Comparison of ENCODE assay signal across 9 mouse cellular contexts in genomic region chr6:60931364-60931763, GRCm38 (mm10). TPM values are rescaled to one million over a fixed set of nuclear protein-coding genes. Genes with fewer than 3 reads are reported as not detected.
DNase-seq lines count a peak whose midpoint lies in the region; ATAC-seq lines count a peak whose summit lies in the region.
"Had no signal": no experiment of that assay in that cellular context is flagged by ENCODE, and none has a peak within 500 bp of the region (broad histone marks: within the 10 kb centered on the region; RNA-seq: fewer than 3 reads in every experiment).

No protein-coding gene starts in this region.

- no peaks in the 10 kb centered on the region for H3K27me3 ChIP-seq in midbrain, embryonic 10.5 days (ENCODE audit: low read depth, poor library complexity, severe bottlenecking)
- H3K27me3 ChIP-seq in midbrain, embryonic 16.5 days (ENCODE audit: control insufficient read depth, insufficient read depth, low read depth, low read length): no peaks in the 10 kb centered on the region

- H3K27ac ChIP-seq in midbrain, embryonic 10.5 days (replicated peaks): no peak overlapping the region
- no peak overlapping the region for H3K27ac ChIP-seq in midbrain, embryonic 16.5 days (ENCODE audit: low read length)

- H3K9ac ChIP-seq in midbrain, embryonic 16.5 days (ENCODE audit: low read depth, low read length): no peak overlapping the region

- no peak overlapping the region for H3K4me3 ChIP-seq in midbrain, embryonic 10.5 days
- H3K4me3 ChIP-seq in midbrain, embryonic 16.5 days (ENCODE audit: low read depth, low read length): no peak overlapping the region

- H3K4me1 ChIP-seq in midbrain, embryonic 10.5 days: no peaks in the 10 kb centered on the region
- H3K4me1 ChIP-seq in midbrain, embryonic 16.5 days (ENCODE audit: control insufficient read depth, insufficient read depth, low read length): no peaks in the 10 kb centered on the region

- no peaks in the 10 kb centered on the region for H3K9me3 ChIP-seq in midbrain, embryonic 10.5 days (replicated peaks)
- no peaks in the 10 kb centered on the region for H3K9me3 ChIP-seq in midbrain, embryonic 16.5 days (replicated peaks; ENCODE audit: control insufficient read depth, low read length, poor library complexity, severe bottlenecking)

- H3K36me3 ChIP-seq in midbrain, embryonic 10.5 days: no peaks in the 10 kb centered on the region
- H3K36me3 ChIP-seq in midbrain, embryonic 16.5 days (ENCODE audit: control insufficient read depth, insufficient read depth, low read length): no peaks in the 10 kb centered on the region

- intact Hi-C loops in left cerebral cortex, postnatal 14 days (cut with DNase I): loop anchor here (5.0 kb wide), 1 partner anchor 249 kb away; no protein-coding TSS in a partner anchor

- ATAC-seq in midbrain, embryonic 16.5 days: no peak
- peak; percentile 72 for ATAC-seq in erythroid progenitor cell, adult 5-6 weeks (replicated peaks; ENCODE audit: low FRiP score, poor library complexity, severe bottlenecking)

- peak; percentile 27 for DNase-seq in adrenal gland, postnatal 10 days
- DNase-seq in adrenal gland, postnatal 4 days (ENCODE audit: low spot score in 2 of 2): no peak
- peak; percentile 15 for DNase-seq in midbrain, embryonic 10.5 days (ENCODE audit: low spot score)
- peak; percentile 7 to 22 for DNase-seq in left cerebral cortex, postnatal 14 days (ENCODE audit: low spot score in 2 of 2)
- DNase-seq in retina, embryonic 14.5 days (ENCODE audit: low spot score): peak; percentile 68
- DNase-seq in adipocyte (ENCODE audit: low spot score): no peak

- no peak overlapping the region for H3K4me2 ChIP-seq in midbrain, embryonic 16.5 days (ENCODE audit: low read length)

RNA-seq across cellular contexts. Expression of gene Mmrn1, which starts 6.6 kb away (rescaled TPM):
- 1 to 10 TPM; 4.5 to 4.9 TPM for total RNA-seq in adrenal gland, postnatal 10 days (2021)
- 1 to 10 TPM; 2.1 to 3.8 TPM for total RNA-seq in adrenal gland, postnatal 4 days (2021)
- polyA plus RNA-seq in midbrain, embryonic 10.5 days (2016; fragmentation: Nextera tagmentation; extraction: Ambion mirVana): 5.1 and 5.6 TPM in 2 replicates
- 1.5 and 1.8 TPM in 2 replicates for polyA plus RNA-seq in midbrain, embryonic 16.5 days (2015; fragmentation: Nextera tagmentation; extraction: Ambion mirVana)
- 0.42 TPM in 1 of 2 replicates, not detected in the other for total RNA-seq in erythroid progenitor cell, adult 5-6 weeks (2015; ENCODE audit: low replicate concordance)
- 0.39 TPM in 1 of 2 replicates, not detected in the other for total RNA-seq in erythroid progenitor cell, adult 5-6 weeks (2017; ENCODE audit: low replicate concordance)
- total RNA-seq in left cerebral cortex, postnatal 14 days (2021): under 1 TPM; 0.35 to 0.49 TPM
- polyA plus RNA-seq: C2C12 had no signal

Comparison
In these comparisons a context has a peak if more than half of its experiments do, and no peak if none do; other contexts are left out.
1. DNase-seq: peak in adrenal gland, postnatal 10 days (single experiment), midbrain, embryonic 10.5 days (single experiment), left cerebral cortex, postnatal 14 days (2 of 2) and retina, embryonic 14.5 days (single experiment); none in adrenal gland, postnatal 4 days (0 of 2) and adipocyte (single experiment).